Mouse (Mus musculus) liver, embryonic 16.5 days (tissue): ENCODE data around the gene Slc31a2. TPM values are rescaled to one million over a fixed set of nuclear protein-coding genes. Genes with fewer than 3 reads are reported as not detected.

Source experiments
- ATAC-seq: fragments of 200-750 bp; cut with Nextera tagmentation; 2 replicates; pipeline ENCODE4 v1.8.0; 2017; ENCODE audit warnings: low read depth, mild to moderate bottlenecking, moderate number of reproducible peaks, moderate library complexity
- H3K27ac ChIP-seq: fragments of 300-500 bp; sonication (generic); 2 replicates; pipeline ENCODE4 v1.5.1; 2014; ENCODE audit warnings: mild to moderate bottlenecking, low read length
- H3K27me3 ChIP-seq: fragments of 300-500 bp; sonication (generic); 2 replicates; pipeline ENCODE4 v1.6.1; 2014; ENCODE audit warnings: low read depth, low read length, mixed read lengths; ENCODE audit not compliant: control insufficient read depth, insufficient read depth
- H3K36me3 ChIP-seq: fragments of 300-500 bp; sonication (generic); 2 replicates; pipeline ENCODE4 v1.6.1; 2014; ENCODE audit warnings: mild to moderate bottlenecking; ENCODE audit not compliant: control insufficient read depth, insufficient read depth
- H3K4me1 ChIP-seq: fragments of 300-500 bp; sonication (generic); 2 replicates; pipeline ENCODE4 v1.6.1; 2014; ENCODE audit warnings: low read depth, low read length, mixed read lengths; ENCODE audit not compliant: control insufficient read depth
- H3K4me2 ChIP-seq: fragments of 300-500 bp; sonication (generic); 2 replicates; pipeline ENCODE4 v1.6.1; 2014; ENCODE audit warnings: low read depth, low read length, mixed read lengths
- H3K4me3 ChIP-seq: fragments of 300-500 bp; sonication (generic); 2 replicates; pipeline ENCODE4 v1.5.1; 2014; ENCODE audit warnings: low read depth, mild to moderate bottlenecking, low read length
- H3K9ac ChIP-seq: fragments of 300-500 bp; sonication (generic); 2 replicates; pipeline ENCODE4 v1.6.1; 2014; ENCODE audit warnings: low read depth, low read length
- H3K9me3 ChIP-seq: fragments of 300-500 bp; sonication (generic); replicated peaks from 2 replicates; pipeline ENCODE4 v1.6.1; 2016; ENCODE audit warnings: low read length; ENCODE audit not compliant: control insufficient read depth
- WGBS: fragments of 180-500 bp; shearing (Covaris S2); extraction: QIAGEN DNeasy Blood & Tissue Kit; methylation state at CpG from one replicate; pipeline ENCODE4 v1.1.7; 2014; ENCODE audit not compliant: insufficient replicate concordance; 5-methylcytosine and 5-hydroxymethylcytosine counted together
- polyA plus RNA-seq: library from polyadenylated mRNA; unstranded; fragments of >200 nt; fragmentation: Nextera tagmentation; extraction: Ambion mirVana; gene quantifications from 2 replicates; pipeline ENCODE4 v1.2.1, GENCODE M21; 2015

Slc31a2 gene
- polyA plus RNA-seq, 1 experiment from 2014 or later, result 10.7 TPM

- Histone ChIP-seq H3K4me1 (no peaks in the 10 kb centered on the region), H3K4me3 (peak overlapping the region; percentile 69), H3K27me3 (no peaks in the 10 kb centered on the region), H3K27ac (0 out of 2 replicates have a peak overlapping the region, but pooled peaks have one; percentile 15), H3K9me3 (no peaks in the 10 kb centered on the region), H3K9ac (peak overlapping the region; percentile 60), H3K36me3 (no peaks in the 10 kb centered on the region), H3K4me2 (peak overlapping the region; percentile 78)
- 4% methylated on average over 12 of the region's 12 CpGs for WGBS
- no peak; the same call in 1 of the 2 replicates for ATAC-seq
Measured at GRCm38 (mm10) chr4:62286992-62287900, 24.9 kb downstream of the Slc31a2 start.

- no peak overlapping the region for H3K27ac ChIP-seq
- no peak overlapping the region for H3K9ac ChIP-seq
- H3K36me3 ChIP-seq, result no peaks in the 10 kb centered on the region
- H3K9me3 ChIP-seq, result no peaks in the 10 kb centered on the region
- ATAC-seq, result no peak
- no peak overlapping the region for H3K4me2 ChIP-seq
- H3K27me3 ChIP-seq, result no peaks in the 10 kb centered on the region
- no peaks in the 10 kb centered on the region for H3K4me1 ChIP-seq
- no peak overlapping the region for H3K4me3 ChIP-seq
- WGBS, result 75% methylated on average over 7 of the region's 7 CpGs
Measured at GRCm38 (mm10) chr4:62289226-62289625, 26.9 kb downstream of the Slc31a2 start.

GRCm38 (mm10) chr4:62290816-62291505, 28.6 kb downstream of the Slc31a2 start:
- WGBS, result 57% methylated on average over 9 of the region's 9 CpGs
- Histone ChIP-seq H3K27ac (no peak overlapping the region), H3K4me3 (no peak overlapping the region)

DNA sequence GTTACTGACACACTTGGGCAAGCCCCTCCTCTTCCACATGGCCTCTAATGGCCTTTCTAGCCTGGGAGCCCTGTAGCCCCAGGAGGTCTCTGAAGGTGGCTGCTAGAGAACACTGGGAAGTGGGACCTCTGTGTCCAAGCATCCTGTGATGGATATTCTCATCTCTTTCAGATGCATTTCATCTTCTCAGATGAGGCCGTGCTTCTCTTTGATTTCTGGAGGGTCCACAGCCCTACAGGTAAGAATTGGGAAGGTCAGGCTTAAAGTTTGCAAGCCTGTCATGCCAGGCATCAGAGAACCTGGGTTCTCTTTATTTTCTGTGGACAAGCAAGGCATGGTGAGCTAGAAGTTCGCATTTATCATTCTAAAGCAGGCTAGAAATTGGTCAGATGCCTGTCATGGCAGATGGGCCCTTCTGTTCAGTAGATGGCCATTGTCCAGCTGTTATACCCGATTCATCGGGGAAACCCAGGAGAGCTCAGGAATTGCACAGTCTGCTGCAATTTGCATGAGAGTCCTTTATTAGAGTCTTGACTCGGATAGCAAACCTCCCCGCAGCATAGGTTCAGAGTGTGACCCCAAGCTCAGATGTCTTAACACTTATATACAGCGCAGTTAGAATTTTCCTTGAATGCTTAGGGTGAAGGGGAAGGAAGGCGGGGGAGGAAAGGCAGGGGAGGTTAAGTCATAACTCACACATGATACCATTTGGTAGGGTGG, 30.3 kb downstream of the Slc31a2 start:
- ATAC-seq, result no peak
- WGBS, result 72% methylated on average over 8 of the region's 8 CpGs
- H3K9ac ChIP-seq, result no peak overlapping the region
- no peak overlapping the region for H3K27ac ChIP-seq
- no peak overlapping the region for H3K4me3 ChIP-seq
- no peak overlapping the region for H3K4me2 ChIP-seq
- H3K27me3 ChIP-seq, result no peaks in the 10 kb centered on the region
- H3K4me1 ChIP-seq, result no peaks in the 10 kb centered on the region
- no peaks in the 10 kb centered on the region for H3K9me3 ChIP-seq
- H3K36me3 ChIP-seq, result peaks cover 6% of the 10 kb centered on the region; the same call in 1 of the 2 replicates

More at GRCm38 (mm10) chr4:62290816-62291505, 28.6 kb downstream of the Slc31a2 start:
- Histone ChIP-seq H3K36me3 (no peaks in the 10 kb centered on the region; the same call in 1 of the 2 replicates), H3K27me3 (no peaks in the 10 kb centered on the region), H3K4me2 (no peak overlapping the region), H3K9me3 (no peaks in the 10 kb centered on the region), H3K4me1 (no peaks in the 10 kb centered on the region), H3K9ac (no peak overlapping the region)
- ATAC-seq, result no peak

GRCm38 (mm10) chr4:62293219-62293861, 31.0 kb downstream of the Slc31a2 start:
- Histone ChIP-seq H3K9ac (no peak overlapping the region), H3K36me3 (peaks cover 7% of the 10 kb centered on the region; the same call in 1 of the 2 replicates), H3K27ac (no peak overlapping the region), H3K4me1 (no peaks in the 10 kb centered on the region), H3K4me2 (no peak overlapping the region), H3K27me3 (no peaks in the 10 kb centered on the region), H3K4me3 (no peak overlapping the region), H3K9me3 (no peaks in the 10 kb centered on the region)
- WGBS, result 71% methylated on average over 10 of the region's 10 CpGs
- no peak for ATAC-seq

DNA sequence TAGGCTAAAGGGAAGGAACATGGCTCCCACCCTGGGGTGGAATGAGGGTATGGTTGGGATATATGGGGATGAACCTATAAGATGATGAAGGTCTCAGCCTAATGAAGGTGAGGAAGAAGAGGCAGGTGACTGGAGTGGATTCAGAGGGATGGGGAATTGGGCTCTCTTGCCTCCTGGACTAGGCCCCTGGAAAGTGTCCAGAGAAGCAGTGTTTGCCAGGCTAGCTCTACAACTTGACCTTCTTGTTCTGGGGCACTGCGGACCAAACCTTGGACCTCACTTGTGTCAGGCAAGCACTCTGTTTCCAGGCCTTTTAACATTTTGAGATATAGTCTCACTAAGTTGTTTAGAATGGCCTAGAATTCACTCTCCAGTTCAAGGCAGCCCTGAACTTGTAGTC, 32.4 kb downstream of the Slc31a2 start:
- Histone ChIP-seq H3K27ac (no peak overlapping the region), H3K36me3 (peaks cover 14% of the 10 kb centered on the region), H3K27me3 (no peaks in the 10 kb centered on the region), H3K9me3 (no peaks in the 10 kb centered on the region), H3K4me2 (no peak overlapping the region), H3K4me3 (no peak overlapping the region), H3K9ac (no peak overlapping the region), H3K4me1 (no peaks in the 10 kb centered on the region)
- no peak for ATAC-seq
- 79% methylated on average over 1 of the region's 1 CpGs for WGBS

DNA sequence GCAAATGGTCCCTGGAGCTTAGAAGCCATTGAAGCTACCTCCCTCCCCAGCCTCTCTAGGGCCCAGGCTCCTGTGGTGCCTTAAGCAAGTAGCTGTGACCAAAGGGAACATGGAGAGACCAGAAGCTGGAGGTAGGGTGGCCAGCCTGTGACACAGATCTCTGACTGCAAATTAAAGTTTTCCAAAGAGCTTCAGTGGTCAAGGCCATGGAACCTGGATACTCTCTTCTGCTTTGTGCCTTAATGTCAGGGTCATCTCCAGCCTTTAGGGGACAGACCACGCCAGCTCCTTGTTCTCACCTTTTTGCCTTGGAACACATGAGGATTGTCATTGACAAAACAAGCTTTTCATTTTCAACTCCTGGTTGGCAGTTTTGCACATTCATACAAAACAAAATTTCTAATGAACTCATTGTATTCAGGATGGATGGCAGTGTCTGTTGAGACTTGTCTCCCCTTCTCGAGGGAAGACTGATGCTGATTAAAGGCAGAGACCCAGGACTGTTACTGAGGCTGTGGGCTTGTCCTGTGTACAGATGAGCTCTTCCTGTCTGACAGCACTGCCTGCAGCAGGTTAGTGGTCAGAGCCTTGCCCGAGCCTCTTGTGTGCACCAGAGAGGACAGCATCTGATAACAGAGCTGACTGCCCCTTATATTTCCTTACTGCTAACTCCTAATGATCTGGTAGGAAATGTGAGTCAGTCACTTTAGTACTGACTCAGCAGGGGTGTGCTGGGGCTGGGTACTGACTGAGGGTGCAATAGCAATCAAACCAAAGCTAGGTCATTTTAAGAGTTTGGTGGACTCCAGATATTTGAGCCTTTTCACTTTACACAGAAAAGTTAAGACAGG, 35.1 kb downstream of the Slc31a2 start:
- 42% methylated on average over 3 of the region's 3 CpGs for whole genome bisulfite sequencing

GRCm38 (mm10) chr4:62300001-62300400, 37.6 kb downstream of the Slc31a2 start:
- Histone ChIP-seq H3K27me3 (no peaks in the 10 kb centered on the region), H3K36me3 (peaks cover 37% of the 10 kb centered on the region), H3K9ac (no peak overlapping the region), H3K4me1 (no peaks in the 10 kb centered on the region), H3K27ac (no peak overlapping the region), H3K4me3 (no peak overlapping the region), H3K4me2 (no peak overlapping the region), H3K9me3 (no peaks in the 10 kb centered on the region)
- ATAC-seq, result no peak
- WGBS, result 81% methylated on average over 2 of the region's 2 CpGs

More for the DNA sequence above, 35.1 kb downstream of the Slc31a2 start:
- H3K36me3 ChIP-seq, result peaks cover 28% of the 10 kb centered on the region
- no peaks in the 10 kb centered on the region for H3K27me3 ChIP-seq
- no peak for ATAC-seq
- H3K4me1 ChIP-seq, result no peaks in the 10 kb centered on the region
- H3K4me2 ChIP-seq, result no peak overlapping the region
- no peak overlapping the region for H3K9ac ChIP-seq
- no peak overlapping the region for H3K4me3 ChIP-seq
- H3K27ac ChIP-seq, result no peak overlapping the region
- no peaks in the 10 kb centered on the region for H3K9me3 ChIP-seq
